Mouse (Mus musculus) layer of hippocampus, postnatal 14 days (tissue): ENCODE measurements around the gene Zfp277. TPM values are rescaled to one million over a fixed set of nuclear protein-coding genes. Genes with fewer than 3 reads are reported as not detected.

Experiments
- DNase-seq, 2 experiments: peaks; one replicate each; pipeline ENCODE4 v3.0.0; 2021 to 2022; ENCODE audit warnings: low spot score in 2 of 2, mixed read lengths in 1 of 2
- total RNA-seq, 2 experiments: library from RNA; stranded (reverse); gene quantifications; 2 replicates each; pipeline ENCODE4 v1.2.3; 2021

Gene Zfp277
- total RNA-seq, 2 experiments from 2014 or later = 24.1 to 26.1 TPM

GRCm38 (mm10) chr12:40381173-40381801, 64.4 kb downstream of the Zfp277 start:
- DNase-seq = no peak

- DNase-seq = no peak
Observed at GRCm38 (mm10) chr12:40379538-40379923, 66.2 kb downstream of the Zfp277 start.

- peak in 1 of 2 experiments; percentile 70 for DNase-seq
Observed at GRCm38 (mm10) chr12:40378621-40379537, 66.8 kb downstream of the Zfp277 start.

DNA sequence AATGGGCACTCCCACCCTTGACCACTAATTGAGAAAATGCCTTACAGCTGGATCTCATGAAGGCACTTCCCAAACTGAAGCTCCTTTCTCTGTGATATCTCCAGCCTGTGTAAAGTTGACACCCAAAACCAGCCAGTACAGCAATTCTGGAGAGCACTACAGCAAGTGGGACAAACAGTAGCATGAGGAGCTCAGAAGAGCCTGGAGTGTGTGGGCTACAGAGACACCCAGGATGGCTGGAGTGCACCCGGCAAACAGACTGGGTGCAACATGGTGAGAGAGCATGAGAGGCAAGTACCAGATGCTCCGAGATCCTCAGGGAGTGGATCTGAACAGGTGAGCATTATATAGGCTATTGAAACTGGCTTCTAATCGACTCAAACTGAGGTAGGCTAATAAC, 93.8 kb downstream of the Zfp277 start:
- no peak for DNase-seq

GRCm38 (mm10) chr12:40348251-40348650, 97.5 kb downstream of the Zfp277 start:
- no peak for DNase-seq

- no peak for DNase-seq
Observed at GRCm38 (mm10) chr12:40347060-40347698, 98.5 kb downstream of the Zfp277 start.

DNA sequence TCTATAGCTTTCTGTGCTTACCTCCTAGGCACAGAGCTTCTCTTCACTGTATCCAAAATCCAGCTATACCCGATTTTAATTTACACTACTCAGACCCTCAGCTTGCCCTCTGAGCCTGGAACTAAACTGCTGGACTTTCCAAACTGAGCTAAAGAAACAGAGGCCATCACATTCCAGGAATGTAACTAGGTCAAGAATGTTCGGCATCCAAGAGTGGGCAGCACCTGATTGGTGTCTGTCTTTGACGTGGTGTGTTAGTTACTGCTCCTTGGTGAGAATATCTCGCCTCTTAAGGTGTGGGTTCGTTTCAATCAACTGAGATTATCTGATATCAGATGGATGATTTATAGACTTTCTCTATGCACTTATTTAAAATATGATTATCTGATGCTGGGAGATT, 104.3 kb downstream of the Zfp277 start:
- DNase-seq = no peak

GRCm38 (mm10) chr12:40335303-40335702, 110.4 kb downstream of the Zfp277 start:
- no peak for DNase-seq

- DNase-seq = no peak
Observed at GRCm38 (mm10) chr12:40331467-40331866, 114.2 kb downstream of the Zfp277 start.

GRCm38 (mm10) chr12:40327012-40327660, 118.6 kb downstream of the Zfp277 start:
- no peak for DNase-seq

DNA sequence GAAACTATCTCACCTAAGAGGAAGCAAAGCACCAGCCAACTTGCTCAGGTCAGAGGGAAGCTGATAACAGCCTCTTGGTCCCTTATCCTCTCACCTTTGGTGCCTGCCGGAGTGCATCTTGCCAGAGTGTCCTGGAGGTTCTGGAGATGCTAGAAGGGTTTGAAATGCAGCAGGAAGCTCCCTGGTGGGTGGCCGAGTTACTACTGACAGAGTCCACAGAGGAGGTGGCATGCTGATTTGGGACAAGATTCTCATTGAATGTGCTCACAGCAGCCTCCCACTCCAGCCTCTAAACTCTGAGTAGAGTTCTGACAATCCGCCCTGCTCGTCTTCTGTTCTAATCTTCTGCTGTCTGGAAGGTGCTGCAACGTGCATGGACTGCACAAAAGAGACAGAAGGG, 120.1 kb downstream of the Zfp277 start:
- DNase-seq = no peak

- DNase-seq = no peak
Observed at GRCm38 (mm10) chr12:40324819-40325218, 120.9 kb downstream of the Zfp277 start.

- no peak for DNase-seq
Observed at GRCm38 (mm10) chr12:40315146-40315545, 130.6 kb downstream of the Zfp277 start.

- no peak for DNase-seq
Observed at GRCm38 (mm10) chr12:40303960-40304359, 141.7 kb downstream of the Zfp277 start.

DNA sequence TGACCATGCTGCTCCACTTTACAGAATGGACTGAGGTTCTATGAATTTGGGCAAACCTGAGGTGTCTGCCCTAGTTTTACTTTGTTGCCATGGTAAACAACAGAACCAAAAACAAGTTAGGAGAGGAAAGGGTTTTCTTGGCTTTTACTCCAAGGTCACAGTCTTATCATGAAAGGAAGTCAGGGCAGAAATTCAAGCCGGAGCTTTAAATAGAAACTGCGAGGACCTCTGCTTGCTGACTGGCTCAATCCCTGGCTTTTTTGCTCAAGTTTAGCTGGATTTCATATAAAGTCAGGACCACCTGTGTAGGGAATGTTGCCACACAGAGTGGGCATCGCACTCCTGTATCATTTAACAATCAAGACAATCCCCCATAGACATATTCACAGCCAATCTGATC, 147.1 kb downstream of the Zfp277 start:
- DNase-seq = no peak

- DNase-seq = no peak
Observed at GRCm38 (mm10) chr12:40286539-40286938, 159.2 kb downstream of the Zfp277 start.

DNA sequence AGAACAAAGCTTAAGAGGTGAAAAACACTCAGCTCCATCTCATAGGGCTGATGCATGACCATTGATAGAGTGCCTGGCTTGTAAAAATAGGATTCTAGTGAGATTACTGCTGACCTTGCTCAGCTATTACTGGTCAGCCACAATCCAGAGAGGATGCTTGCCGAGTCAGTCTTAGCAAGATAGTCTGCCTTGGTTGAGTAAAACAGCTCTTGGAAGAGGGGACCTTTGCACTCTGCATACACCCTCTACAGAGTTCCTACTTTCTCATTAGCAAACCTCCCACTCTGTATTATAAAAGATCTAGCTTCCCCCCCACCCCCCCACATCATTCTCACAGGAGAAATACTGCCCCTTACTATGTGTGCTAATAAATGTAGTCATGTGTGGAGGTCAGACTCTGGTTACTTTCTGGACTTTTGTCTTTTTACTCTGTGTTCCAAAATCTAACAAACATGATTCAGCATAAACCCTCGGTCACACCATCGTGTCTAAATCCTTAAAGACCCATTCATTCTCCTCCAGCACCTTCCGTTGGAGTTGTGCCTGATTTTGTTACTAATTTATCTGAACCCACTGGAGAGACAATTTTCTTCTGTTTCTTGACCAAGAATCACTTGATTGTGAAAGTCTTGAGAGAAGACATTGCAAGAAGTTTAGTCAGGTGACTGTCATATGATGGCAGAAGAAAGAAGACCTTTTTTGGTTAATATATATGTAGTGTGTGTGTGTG, 164.9 kb downstream of the Zfp277 start:
- DNase-seq = no peak

DNA sequence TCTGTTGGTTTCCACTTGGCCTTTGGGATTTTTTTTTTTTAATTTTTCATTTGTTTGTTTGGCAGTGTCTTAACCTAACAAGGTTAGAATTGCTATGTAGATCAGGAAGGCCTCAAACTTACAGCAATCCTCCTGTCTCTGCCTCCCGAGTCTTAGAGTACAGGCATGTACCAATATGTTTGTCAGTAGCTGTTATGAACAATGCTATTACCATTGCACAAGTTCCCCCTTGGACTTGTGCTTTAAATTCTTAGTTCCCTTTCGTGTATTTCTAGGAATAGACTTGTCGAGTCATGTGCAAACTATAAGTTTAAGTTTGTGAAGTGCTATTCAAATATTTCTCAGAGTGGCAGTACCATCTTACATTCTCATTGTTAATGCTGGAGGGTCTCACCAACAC, 168.1 kb downstream of the Zfp277 start:
- no peak for DNase-seq

- DNase-seq = no peak
Observed at GRCm38 (mm10) chr12:40274931-40275330, 170.8 kb downstream of the Zfp277 start.

GRCm38 (mm10) chr12:40273339-40273738, 172.4 kb downstream of the Zfp277 start:
- no peak for DNase-seq

GRCm38 (mm10) chr12:40272710-40273109, 173.0 kb downstream of the Zfp277 start:
- no peak for DNase-seq
